Mouse (Mus musculus) effector memory CD4-positive, alpha-beta T cell, adult 5 months (primary cell): ENCODE data around the gene Pde1c. TPM values are rescaled to one million over a fixed set of nuclear protein-coding genes. Genes with fewer than 3 reads are reported as not detected.

ENCODE experiments used
- polyA plus RNA-seq: library from polyadenylated mRNA; unstranded; fragments of 100-300 nt; shearing (Covaris generic); gene quantifications from one replicate; pipeline ENCODE4 v1.2.1, GENCODE M21; 2017

Pde1c gene
- polyA plus RNA-seq, result 0.66 TPM

GRCm38 (mm10) chr6:56568470-56569372 lies at the start of gene Pde1c:
Gene Pde1c, minus strand, starts transcription at chr6:56569103.

Other genes starting within 250 kb of the Pde1c start
- gene Lsm5, start 135.6 kb upstream of the Pde1c start, polyA plus RNA-seq, result 117 TPM
- gene Avl9, start 145.8 kb upstream of the Pde1c start, polyA plus RNA-seq, result 99.6 TPM
- 117 TPM for gene Kbtbd2, start 228.7 kb upstream of the Pde1c start, polyA plus RNA-seq